In the genomic region with DNA sequence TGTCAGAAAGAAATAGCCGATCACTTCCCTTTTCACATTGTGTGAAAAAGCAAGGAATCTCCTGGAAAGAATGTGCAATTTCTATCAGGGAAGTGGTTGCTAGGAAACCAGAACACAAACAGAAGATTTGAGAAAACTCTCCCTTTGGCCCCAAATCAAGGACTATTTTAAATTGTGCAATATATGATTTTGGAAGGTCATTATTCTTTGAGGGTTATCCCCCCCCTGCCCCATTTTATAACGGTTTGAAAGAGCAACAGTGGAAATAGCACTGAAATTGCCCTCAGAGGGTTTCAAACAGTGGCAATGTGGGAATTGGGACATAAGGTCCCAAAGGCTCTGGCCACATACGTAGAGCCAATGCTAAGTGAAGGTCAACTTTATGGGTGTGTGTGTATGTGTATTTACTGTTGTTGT, we compare ENCODE assay signal across 10 mouse cellular contexts.
A peak's percentile ranks its signal among the peaks of the same experiment; 100 is the strongest.
DNase-seq lines count a peak whose midpoint lies in the region; ATAC-seq lines count a peak whose summit lies in the region.
"Had no signal": no experiment of that assay in that cellular context is flagged by ENCODE, and none has a peak within 500 bp of the region (broad histone marks: within the 10 kb centered on the region; RNA-seq: fewer than 3 reads in every experiment).

No protein-coding gene starts in this region.

- no peaks in the 10 kb centered on the region for H3K9me3 ChIP-seq in neural tube, embryonic 13.5 days
- no peaks in the 10 kb centered on the region for H3K9me3 ChIP-seq in heart, embryonic 15.5 days (replicated peaks)

- no peaks in the 10 kb centered on the region for H3K36me3 ChIP-seq in neural tube, embryonic 13.5 days
- H3K36me3 ChIP-seq in heart, embryonic 15.5 days, result no peaks in the 10 kb centered on the region

- no peaks in the 10 kb centered on the region for H3K27me3 ChIP-seq in neural tube, embryonic 13.5 days
- no peaks in the 10 kb centered on the region for H3K27me3 ChIP-seq in heart, embryonic 15.5 days

- H3K4me3 ChIP-seq in neural tube, embryonic 13.5 days, result no peak overlapping the region
- no peak overlapping the region for H3K4me3 ChIP-seq in heart, embryonic 15.5 days

- H3K4me2 ChIP-seq in neural tube, embryonic 13.5 days, result no peak overlapping the region
- no peak overlapping the region for H3K4me2 ChIP-seq in heart, embryonic 15.5 days

- H3K4me1 ChIP-seq in neural tube, embryonic 13.5 days (replicated peaks), result peaks cover 30% of the 10 kb centered on the region
- peaks cover 25% of the 10 kb centered on the region for H3K4me1 ChIP-seq in heart, embryonic 15.5 days (replicated peaks)

- 0 out of 2 replicates have a peak overlapping the region, but pooled peaks have one; percentile 28 for H3K27ac ChIP-seq in neural tube, embryonic 13.5 days (replicated peaks)
- peak overlapping the region; percentile 57 for H3K27ac ChIP-seq in heart, embryonic 15.5 days

- no peak overlapping the region for H3K9ac ChIP-seq in neural tube, embryonic 13.5 days
- no peak overlapping the region for H3K9ac ChIP-seq in heart, embryonic 15.5 days

- WGBS in neural tube, embryonic 13.5 days, result 13% methylated on average over 3 of the region's 3 CpGs
- 47% methylated on average over 3 of the region's 3 CpGs for WGBS in heart, embryonic 15.5 days

- intact Hi-C loops in heart, postnatal 25 days (cut with DNase I), result no loop called here

- no peak for ATAC-seq in neural tube, embryonic 13.5 days (ENCODE audit: low read depth)
- no peak for ATAC-seq in heart, embryonic 15.5 days (replicated peaks; ENCODE audit: insufficient number of reproducible peaks, insufficient read depth, low FRiP score, low read depth)

- DNase-seq in heart, adult 8-10 months (ENCODE audit: low spot score), result peak; percentile 78
- DNase-seq in heart, postnatal 25 days (ENCODE audit: low spot score), result no peak
- no peak for DNase-seq in neural tube, embryonic 10.5 days (ENCODE audit: extremely low spot score, low spot score)
- no peak for DNase-seq in right cerebral cortex, postnatal 14 days
- DNase-seq in cerebellum, postnatal 10 days, result no peak
- no peak for DNase-seq in right cerebral cortex, postnatal 4 days
- DNase-seq: cerebellum, adult 8-10 months; kidney, postnatal 25 days had no signal
